Mouse (Mus musculus) forebrain, embryonic 14.5 days (tissue): ENCODE measurements at regions not wholly inside any gene's neighbourhood (a gene's known extent, or its start where the extent isn't known, plus 50 kb on each side); places are given as distances from the start of the nearest gene placed in this dataset.

Experiments
- ATAC-seq: fragments of 200-750 bp; cut with Nextera tagmentation; 2 replicates; pipeline ENCODE4 v1.8.0; 2017; ENCODE audit warnings: mild to moderate bottlenecking, moderate library complexity
- DNase-seq: peaks from one replicate; pipeline ENCODE4 v3.0.0-alpha.2; 2015; ENCODE audit warnings: low spot score
- H3K27ac ChIP-seq: fragments of 300-500 bp; sonication (generic); 2 replicates; pipeline ENCODE4 v1.5.1; 2014; ENCODE audit warnings: low read depth, mild to moderate bottlenecking, control low read depth, low read length, moderate library complexity
- H3K27me3 ChIP-seq: fragments of 300-500 bp; sonication (generic); replicated peaks from 2 replicates; pipeline ENCODE4 v1.6.1; 2014; ENCODE audit warnings: low read length, control low read depth, mixed read lengths; ENCODE audit not compliant: control insufficient read depth, insufficient read depth
- H3K36me3 ChIP-seq: fragments of 300-500 bp; sonication (generic); 2 replicates; pipeline ENCODE4 v1.6.1; 2014; ENCODE audit warnings: low read length, control low read depth; ENCODE audit not compliant: control insufficient read depth, insufficient read depth
- H3K4me1 ChIP-seq: fragments of 300-500 bp; sonication (generic); 2 replicates; pipeline ENCODE4 v1.6.1; 2014; ENCODE audit warnings: antibody characterized with exemption, low read length, control low read depth; ENCODE audit not compliant: control insufficient read depth, insufficient read depth
- H3K4me2 ChIP-seq: fragments of 300-500 bp; sonication (generic); 2 replicates; pipeline ENCODE4 v1.6.1; 2014; ENCODE audit warnings: mild to moderate bottlenecking, control low read depth, low read length
- H3K4me3 ChIP-seq: fragments of 300-500 bp; sonication (generic); 2 replicates; pipeline ENCODE4 v1.5.1; 2014; ENCODE audit warnings: low read depth, low read length, control low read depth
- H3K9ac ChIP-seq: fragments of 300-500 bp; sonication (generic); 2 replicates; pipeline ENCODE4 v1.6.1; 2014; ENCODE audit warnings: mild to moderate bottlenecking, low read length, control low read depth, moderate library complexity
- H3K9me3 ChIP-seq: fragments of 300-500 bp; sonication (generic); replicated peaks from 2 replicates; pipeline ENCODE4 v1.6.1; 2016; ENCODE audit warnings: low read length, control low read depth, mixed read lengths; ENCODE audit not compliant: control insufficient read depth
- WGBS: fragments of 180-500 bp; shearing (Covaris S2); extraction: QIAGEN DNeasy Blood & Tissue Kit; methylation state at CpG from one replicate; pipeline ENCODE4 v1.1.7; 2014; 5-methylcytosine and 5-hydroxymethylcytosine counted together

DNA sequence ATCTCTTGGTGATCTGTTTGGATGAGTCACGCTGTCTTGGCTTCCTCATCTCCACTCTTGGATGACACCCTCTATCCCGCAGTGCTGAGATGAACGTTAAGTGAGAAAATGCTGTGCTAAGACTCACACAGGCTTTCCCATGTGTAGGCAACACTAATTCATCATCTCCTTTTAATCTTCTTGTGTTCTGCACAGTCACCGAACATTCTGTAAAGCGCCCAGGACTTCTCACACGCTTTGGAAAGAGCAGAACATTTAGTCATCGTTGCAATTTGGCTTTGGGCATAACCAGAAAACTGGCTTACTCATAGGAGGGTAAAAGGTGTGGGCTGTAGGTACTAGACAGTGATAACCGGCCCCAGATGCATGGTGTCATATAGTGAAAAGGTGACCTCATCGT, 94.9 kb downstream of the Plppr4 start:
- DNase-seq (no peak), ATAC-seq (no peak)
- Histone ChIP-seq H3K36me3 (no peaks in the 10 kb centered on the region), H3K9ac (no peak overlapping the region), H3K4me2 (no peak overlapping the region), H3K4me3 (no peak overlapping the region), H3K9me3 (no peaks in the 10 kb centered on the region), H3K4me1 (no peaks in the 10 kb centered on the region), H3K27ac (no peak overlapping the region), H3K27me3 (no peaks in the 10 kb centered on the region)
- WGBS: 90% methylated on average over 9 of the region's 9 CpGs

DNA sequence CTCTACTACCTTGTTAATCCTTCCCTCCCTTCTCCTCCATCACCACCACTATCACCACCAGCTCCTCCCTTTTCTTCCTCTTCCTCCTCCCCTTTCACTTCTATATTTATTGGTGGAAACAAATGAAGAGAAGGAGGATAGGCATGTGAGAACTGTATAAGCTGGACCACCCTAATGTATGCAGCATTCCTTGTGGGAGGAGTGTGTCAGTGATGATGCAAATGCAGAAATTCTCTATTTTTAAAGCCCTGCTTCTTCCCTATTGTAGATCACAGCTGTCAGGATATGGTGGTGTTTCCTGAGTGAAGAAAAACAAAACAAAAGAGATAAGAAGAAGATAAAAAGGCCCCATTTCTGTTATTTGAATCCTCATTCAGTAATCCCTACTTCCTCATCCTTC, 112.8 kb downstream of the Plppr4 start:
- no peak overlapping the region for H3K9ac ChIP-seq
- DNase-seq: no peak
- no peak overlapping the region for H3K27ac ChIP-seq
- H3K4me1 ChIP-seq: no peaks in the 10 kb centered on the region
- H3K4me3 ChIP-seq: no peak overlapping the region
- no peaks in the 10 kb centered on the region for H3K27me3 ChIP-seq
- no peaks in the 10 kb centered on the region for H3K9me3 ChIP-seq
- ATAC-seq: no peak
- no peak overlapping the region for H3K4me2 ChIP-seq
- no peaks in the 10 kb centered on the region for H3K36me3 ChIP-seq

DNA sequence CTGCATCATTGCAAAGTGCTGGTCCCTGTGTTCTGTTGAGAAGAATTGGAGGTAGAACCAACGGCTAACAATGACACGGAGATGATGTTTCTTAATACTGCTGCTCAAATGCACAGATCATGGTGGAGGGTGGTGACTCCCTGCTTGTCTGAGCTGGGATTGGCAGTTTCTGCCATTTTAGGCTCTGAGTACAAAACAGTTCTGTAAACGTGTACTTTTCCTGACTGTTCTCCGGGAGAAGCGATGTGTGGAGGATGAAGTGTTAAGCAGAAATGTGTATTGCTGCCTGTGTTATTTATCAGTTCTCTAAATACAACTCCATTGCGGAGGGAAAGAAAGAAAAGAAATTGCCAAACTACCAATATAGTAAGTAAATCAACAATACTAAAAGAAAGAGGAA, 118.9 kb downstream of the Plppr4 start:
- Histone ChIP-seq H3K36me3 (no peaks in the 10 kb centered on the region), H3K4me3 (no peak overlapping the region), H3K4me1 (no peaks in the 10 kb centered on the region), H3K9ac (no peak overlapping the region), H3K9me3 (0 out of 2 replicates have a peak, but pooled peaks cover 2% of the 10 kb centered on the region), H3K27me3 (no peaks in the 10 kb centered on the region), H3K4me2 (no peak overlapping the region), H3K27ac (no peak overlapping the region)
- ATAC-seq (no peak), DNase-seq (no peak)
- 91% methylated on average over 6 of the region's 6 CpGs for WGBS

DNA sequence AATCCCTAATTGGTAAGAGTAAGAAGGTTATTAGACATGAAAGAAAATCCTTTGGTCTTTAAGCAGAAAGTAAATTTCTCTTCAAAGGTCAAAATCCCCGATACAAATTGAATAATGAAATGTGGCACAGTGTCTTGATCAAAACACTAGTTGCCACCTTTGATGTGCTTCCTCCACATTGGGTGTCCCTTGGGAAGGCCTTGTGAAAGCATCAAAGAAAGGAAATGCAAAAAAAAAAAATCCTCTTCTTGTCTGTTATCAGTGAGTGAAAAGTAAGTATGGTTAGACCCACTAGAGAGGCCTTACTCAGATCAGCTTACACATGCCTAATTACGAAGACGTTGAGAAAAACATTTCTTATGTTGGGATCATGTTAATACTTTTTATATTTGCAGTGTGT, 134.1 kb downstream of the Plppr4 start:
- H3K9ac ChIP-seq: no peak overlapping the region
- DNase-seq (peak; percentile 27), ATAC-seq (no peak)
- H3K36me3 ChIP-seq: no peaks in the 10 kb centered on the region
- H3K4me1 ChIP-seq: no peaks in the 10 kb centered on the region
- 87% methylated on average over 3 of the region's 3 CpGs for WGBS
- no peaks in the 10 kb centered on the region for H3K9me3 ChIP-seq
- no peak overlapping the region for H3K27ac ChIP-seq
- H3K4me2 ChIP-seq: no peak overlapping the region
- no peaks in the 10 kb centered on the region for H3K27me3 ChIP-seq
- no peak overlapping the region for H3K4me3 ChIP-seq

DNA sequence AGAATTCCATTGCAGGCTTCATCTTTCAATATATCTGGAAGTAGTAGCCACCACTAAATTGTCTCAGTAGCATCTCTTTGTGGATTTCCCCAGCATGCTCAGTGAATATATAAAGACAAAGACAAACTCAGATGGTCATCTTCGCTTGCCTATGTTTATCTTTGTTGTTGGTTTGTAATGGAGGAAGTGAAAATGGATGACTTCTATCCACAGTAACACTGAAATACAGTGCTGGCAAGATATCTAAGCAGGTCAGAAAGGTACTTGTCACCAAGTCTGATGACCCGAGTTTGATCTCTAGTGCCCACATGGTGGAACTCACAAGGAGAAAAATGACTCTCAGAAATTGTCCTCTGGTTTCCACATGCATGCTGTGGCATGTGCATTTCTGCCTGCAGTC, 135.6 kb downstream of the Plppr4 start:
- DNase-seq (no peak), ATAC-seq (no peak)
- no peaks in the 10 kb centered on the region for H3K36me3 ChIP-seq
- H3K27me3 ChIP-seq: no peaks in the 10 kb centered on the region
- 89% methylated on average over 2 of the region's 2 CpGs for whole genome bisulfite sequencing
- no peak overlapping the region for H3K4me2 ChIP-seq
- no peaks in the 10 kb centered on the region for H3K4me1 ChIP-seq
- no peaks in the 10 kb centered on the region for H3K9me3 ChIP-seq
- H3K4me3 ChIP-seq: no peak overlapping the region
- no peak overlapping the region for H3K27ac ChIP-seq
- H3K9ac ChIP-seq: no peak overlapping the region

DNA sequence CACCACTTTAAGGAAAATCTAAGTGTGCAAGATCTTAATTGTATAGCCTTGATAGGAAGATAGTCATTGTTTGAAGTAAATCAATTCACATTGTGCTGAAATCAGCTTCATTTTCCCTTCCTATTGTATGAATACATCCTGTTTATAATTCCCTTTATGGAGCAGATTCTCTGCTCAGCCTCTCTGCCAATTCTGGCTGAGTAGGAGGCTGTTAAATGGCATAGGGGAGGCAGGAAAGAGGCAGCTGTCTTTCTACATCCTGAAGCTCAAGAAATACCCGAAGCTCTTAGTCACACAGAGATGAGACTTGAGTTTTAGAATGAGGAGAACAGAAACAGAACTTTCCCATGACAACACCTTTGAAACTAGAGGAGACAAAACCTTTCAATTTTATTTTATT, 142.7 kb downstream of the Plppr4 start:
- Histone ChIP-seq H3K9ac (no peak overlapping the region), H3K4me2 (no peak overlapping the region), H3K36me3 (no peaks in the 10 kb centered on the region), H3K27me3 (no peaks in the 10 kb centered on the region), H3K4me3 (no peak overlapping the region), H3K4me1 (no peaks in the 10 kb centered on the region), H3K27ac (no peak overlapping the region), H3K9me3 (no peaks in the 10 kb centered on the region)
- 56% methylated on average over 1 of the region's 1 CpGs for WGBS
- peak; percentile 22 for DNase-seq
- no peak for ATAC-seq

DNA sequence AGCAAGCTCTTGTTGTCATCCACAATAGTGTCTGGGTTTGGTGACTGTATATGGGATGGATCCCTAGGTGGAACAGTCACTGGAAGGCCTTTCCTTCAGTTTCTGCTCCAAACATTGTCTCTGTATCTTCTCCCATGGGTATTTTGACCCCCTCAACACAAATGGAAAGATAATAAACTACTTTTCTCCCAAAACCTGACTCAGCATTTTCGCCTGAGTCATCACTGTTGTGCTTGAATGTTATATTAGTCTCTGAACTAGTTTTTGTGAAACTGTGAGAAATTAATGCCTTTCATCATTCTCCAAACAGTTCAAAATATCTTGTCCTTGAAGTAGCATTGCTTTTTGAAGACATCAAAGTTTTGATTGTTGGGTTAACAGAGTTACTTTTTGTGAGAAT, 168.8 kb downstream of the Plppr4 start:
- H3K4me3 ChIP-seq: no peak overlapping the region
- no peak overlapping the region for H3K9ac ChIP-seq
- H3K27ac ChIP-seq: no peak overlapping the region
- H3K4me2 ChIP-seq: no peak overlapping the region
- DNase-seq: no peak
- WGBS: 80% methylated on average over 1 of the region's 1 CpGs
- no peaks in the 10 kb centered on the region for H3K36me3 ChIP-seq
- no peaks in the 10 kb centered on the region for H3K4me1 ChIP-seq
- H3K9me3 ChIP-seq: no peaks in the 10 kb centered on the region
- H3K27me3 ChIP-seq: no peaks in the 10 kb centered on the region
- ATAC-seq: no peak

DNA sequence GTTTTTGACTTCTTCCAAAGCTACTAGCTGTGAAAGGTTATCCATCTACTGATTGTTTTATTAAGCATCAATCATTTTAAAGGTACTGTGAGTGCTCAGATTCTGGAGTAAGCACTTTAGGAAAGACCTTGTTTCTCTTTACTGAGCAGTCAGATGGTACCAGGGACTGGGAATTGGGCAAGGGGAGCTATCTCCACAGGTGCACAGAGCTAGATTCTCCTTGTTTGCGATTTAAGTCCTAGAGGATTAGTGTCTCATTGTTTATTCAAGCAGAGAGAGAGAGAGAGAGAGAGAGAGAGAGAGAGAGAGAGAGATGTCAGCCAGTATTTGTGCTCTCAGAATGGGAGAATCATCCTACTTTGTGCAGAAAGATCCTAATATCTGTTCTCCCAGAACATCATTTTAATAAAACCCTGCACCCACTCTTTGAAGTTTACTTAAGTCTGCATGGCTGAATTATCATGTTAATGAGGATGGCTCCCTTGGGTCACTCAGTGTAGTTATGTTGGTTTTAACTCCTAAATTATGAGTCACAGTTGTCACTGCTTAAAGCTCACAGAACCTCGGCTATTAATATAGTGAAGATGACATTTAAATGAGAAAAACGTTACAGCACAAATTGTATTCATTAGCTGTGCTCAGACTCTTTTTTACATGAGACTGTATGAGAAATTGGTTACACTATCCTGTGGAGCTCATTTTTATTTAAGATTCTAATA, 171.7 kb downstream of the Plppr4 start:
- DNase-seq (peak; percentile 53), ATAC-seq (no peak)
- H3K27me3 ChIP-seq: no peaks in the 10 kb centered on the region
- no peak overlapping the region for H3K27ac ChIP-seq
- no peaks in the 10 kb centered on the region for H3K4me1 ChIP-seq
- H3K4me2 ChIP-seq: no peak overlapping the region
- H3K9me3 ChIP-seq: no peaks in the 10 kb centered on the region
- no peaks in the 10 kb centered on the region for H3K36me3 ChIP-seq
- 56% methylated on average over 3 of the region's 3 CpGs for WGBS
- H3K9ac ChIP-seq: no peak overlapping the region
- no peak overlapping the region for H3K4me3 ChIP-seq

DNA sequence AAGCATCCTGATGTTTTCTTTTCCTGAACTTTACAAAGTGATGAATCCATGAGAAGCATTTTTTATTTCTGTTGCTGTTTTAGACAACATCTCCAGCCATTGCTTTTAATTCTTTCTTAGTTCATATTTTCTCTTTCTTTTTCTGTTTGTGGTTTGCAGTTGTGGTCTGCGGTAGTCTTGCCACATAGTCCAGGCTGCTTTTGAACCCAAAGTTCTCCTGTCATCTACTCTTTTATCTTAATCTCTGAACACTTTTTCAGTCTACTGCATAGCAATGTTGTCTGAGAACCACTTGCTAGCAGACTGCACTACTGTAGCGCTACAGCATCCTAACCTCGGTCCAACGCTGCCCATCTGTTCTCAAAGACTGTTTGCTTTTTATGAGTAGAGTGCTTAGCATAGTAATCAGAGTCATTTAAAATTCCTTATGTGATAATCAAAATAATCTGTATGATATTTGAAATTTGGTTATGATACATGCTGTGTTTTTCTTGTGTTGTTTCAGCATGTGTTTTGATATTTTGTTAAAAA, 177.0 kb downstream of the Plppr4 start:
- Histone ChIP-seq H3K9me3 (no peaks in the 10 kb centered on the region), H3K27me3 (no peaks in the 10 kb centered on the region), H3K9ac (no peak overlapping the region), H3K4me2 (no peak overlapping the region), H3K36me3 (no peaks in the 10 kb centered on the region), H3K27ac (no peak overlapping the region), H3K4me1 (no peaks in the 10 kb centered on the region), H3K4me3 (no peak overlapping the region)
- ATAC-seq (no peak), DNase-seq (no peak)
- WGBS: 88% methylated on average over 4 of the region's 4 CpGs
